Mouse (Mus musculus): ENCODE measurements around the gene Gtsf2. TPM values are rescaled to one million over a fixed set of nuclear protein-coding genes. Genes with fewer than 3 reads are reported as not detected.

Gtsf2 gene
- total RNA-seq, 2 experiments from 2014 or later = not detected

GRCm38 (mm10) chr15:103401361-103401760, 46.9 kb downstream of the Gtsf2 start:
- intact Hi-C loops (cut with DNase I) = no loop called here
- no peak for DNase-seq

- intact Hi-C loops (cut with DNase I) = no loop called here
- DNase-seq = no peak
Observed at GRCm38 (mm10) chr15:103393577-103393976, 54.7 kb downstream of the Gtsf2 start.

Other genes starting within 250 kb of the Gtsf2 start
- gene Cbx5, start 208.7 kb downstream of the Gtsf2 start, total RNA-seq (2021) = 10 to 100 TPM; 26.4 to 26.6 TPM
- 100 to 1,000 TPM in 1 of 2 experiments, 10 to 100 TPM in 1; 80.3 to 101 TPM for gene Hnrnpa1, start 208.0 kb downstream of the Gtsf2 start, total RNA-seq (2021)
- not detected for gene Nfe2, start 190.1 kb downstream of the Gtsf2 start, total RNA-seq (2021)
- gene Copz1, start 175.8 kb downstream of the Gtsf2 start, total RNA-seq (2021) = 10 to 100 TPM; 33.4 to 34.6 TPM
- not detected for gene Gpr84, start 137.9 kb downstream of the Gtsf2 start, total RNA-seq (2021)
- 10 to 100 TPM in 1 of 2 experiments, 1 to 10 TPM in 1; 8.7 to 12.7 TPM for gene Zfp385a, start 108.4 kb downstream of the Gtsf2 start, total RNA-seq (2021)
- gene Itga5, start 81.7 kb downstream of the Gtsf2 start, total RNA-seq (2021) = 1 to 10 TPM; 8.7 to 9.1 TPM
- not detected for gene Gtsf1, start 18.0 kb downstream of the Gtsf2 start, total RNA-seq (2021)
- 1 to 10 TPM; 1.2 to 1.3 TPM for gene Nckap1l, start 5.3 kb upstream of the Gtsf2 start, total RNA-seq (2021)
- gene Pde1b, start 54.6 kb upstream of the Gtsf2 start, total RNA-seq (2021) = under 1 TPM; 0.26 to 0.44 TPM
- 100 to 1,000 TPM in 1 of 2 experiments, 10 to 100 TPM in 1; 64.6 to 121 TPM for gene Ppp1r1a, start 89.5 kb upstream of the Gtsf2 start, total RNA-seq (2021)
- gene Glycam1, start 116.6 kb upstream of the Gtsf2 start, total RNA-seq (2021) = not detected

Data from gastrocnemius, postnatal 36 days (tissue).